Mouse (Mus musculus) ES-E14 (cell line): ENCODE data around the gene Rpl9. TPM values are rescaled to one million over a fixed set of nuclear protein-coding genes. Genes with fewer than 3 reads are reported as not detected.

Source experiments
- DNase-seq: peaks from one replicate; pipeline ENCODE4 v3.0.0-alpha.2; 2013; ENCODE audit warnings: low read depth, low spot score
- H3K27ac ChIP-seq: 2 replicates; pipeline ENCODE4 v1.5.1; 2012; ENCODE audit warnings: low read depth, mild to moderate bottlenecking, low read length, moderate library complexity, mixed read lengths; ENCODE audit not compliant: poor library complexity, insufficient read depth, severe bottlenecking
- H3K36me3 ChIP-seq: 2 replicates; pipeline ENCODE4 v1.6.1; 2012; ENCODE audit warnings: mild to moderate bottlenecking, low read length, moderate library complexity, mixed read lengths; ENCODE audit not compliant: control insufficient read depth, poor library complexity, insufficient read depth, severe bottlenecking
- H3K4me1 ChIP-seq, 2 experiments: fragments of 150-350 bp in 1 of 2; sonication (generic) in 1 of 2; 2 replicates each; pipeline ENCODE4 v1.6.1; 2012; ENCODE audit warnings: low read length in 2 of 2, mild to moderate bottlenecking in 1 of 2, mixed read lengths in 1 of 2; ENCODE audit not compliant: control insufficient read depth in 2 of 2, insufficient read depth in 2 of 2, poor library complexity in 1 of 2
- H3K4me3 ChIP-seq, 2 experiments: fragments of 150-350 bp in 1 of 2; sonication (generic) in 1 of 2; 2 replicates each; pipeline ENCODE4 v1.5.1; 2012; ENCODE audit warnings: low read length in 2 of 2, low read depth in 1 of 2, mild to moderate bottlenecking in 1 of 2, mixed read lengths in 1 of 2; ENCODE audit not compliant: insufficient read depth in 1 of 2, poor library complexity in 1 of 2, severe bottlenecking in 1 of 2
- H3K9ac ChIP-seq: 2 replicates; pipeline ENCODE4 v1.6.1; 2012; ENCODE audit warnings: low read depth, mild to moderate bottlenecking, low read length, mixed read lengths; ENCODE audit not compliant: poor library complexity, insufficient read depth, severe bottlenecking
- H3K9me3 ChIP-seq: fragments of 150-350 bp; sonication (generic); 2 replicates; pipeline ENCODE4 v1.6.1; 2012; ENCODE audit warnings: low read depth, mild to moderate bottlenecking, low read length; ENCODE audit not compliant: control insufficient read depth, insufficient read depth
- CHD2 ChIP-seq: IDR thresholded peaks from 2 replicates; pipeline ENCODE4 v1.6.1; 2014; ENCODE audit warnings: mild to moderate bottlenecking, low read depth, low read length, inconsistent platforms
- HCFC1 ChIP-seq: IDR thresholded peaks from 2 replicates; pipeline ENCODE4 v1.6.1; 2012; ENCODE audit warnings: low read length, inconsistent platforms, borderline replicate concordance; ENCODE audit not compliant: insufficient read depth
- MAFK ChIP-seq: IDR thresholded peaks from 2 replicates; pipeline ENCODE4 v1.6.1; 2014; ENCODE audit warnings: mild to moderate bottlenecking, low read depth, low read length, inconsistent platforms; ENCODE audit not compliant: insufficient read depth
- ZC3H11A ChIP-seq: IDR thresholded peaks from 2 replicates; pipeline ENCODE4 v1.6.1; 2012; ENCODE audit warnings: low read depth, mild to moderate bottlenecking, inconsistent platforms, low read length, borderline replicate concordance
- ZNF384 ChIP-seq: IDR thresholded peaks from 2 replicates; pipeline ENCODE4 v1.6.1; 2012; ENCODE audit warnings: low read depth, low read length, inconsistent platforms
- in situ Hi-C, 2 experiments: fragments of 600-800 bp; cut with MboI; formaldehyde crosslinking; loops; one replicate each; pipeline ENCODE4 v1.15.1; 2025; ENCODE audit warnings: low sequenced_read_pairs in 2 of 2, inconsistent platforms in 1 of 2; ENCODE audit not compliant: unreplicated experiment in 2 of 2
- total RNA-seq: library from RNA; depleted of rRNA; stranded (reverse); fragments of 300-350 nt; gene quantifications from 2 replicates; pipeline ENCODE4 v1.2.3, GENCODE M21; 2012

The Rpl9 gene
- total RNA-seq, 1 experiment: 1,957 TPM

GRCm38 (mm10) chr5:65434471-65435362, 43.5 kb upstream of the Rpl9 start:
- peak overlapping the region; percentile 69 for H3K9ac ChIP-seq
- no peak overlapping the region for H3K27ac ChIP-seq
- DNase-seq: no peak
- H3K4me3 ChIP-seq: peak overlapping the region; percentile 73 to 81
- H3K9me3 ChIP-seq: no peaks in the 10 kb centered on the region
- in situ Hi-C loops: no loop called here
- peaks cover 0 to 3% of the 10 kb centered on the region in 2 experiments; a peak in 1 of 4 replicates for H3K4me1 ChIP-seq
- H3K36me3 ChIP-seq: no peaks in the 10 kb centered on the region
- TF ChIP-seq ZNF384: peak; percentile 54; the same call in 1 of the 2 replicates
- TF ChIP-seq ZC3H11A: no peak
- no peak for TF ChIP-seq HCFC1
- TF ChIP-seq MAFK: no peak

GRCm38 (mm10) chr5:65429441-65429840, 38.2 kb upstream of the Rpl9 start:
- TF ChIP-seq ZNF384 (no peak), ZC3H11A (no peak), CHD2 (no peak), HCFC1 (no peak), MAFK (no peak)
- Histone ChIP-seq H3K4me1 (peaks cover 0 to 5% of the 10 kb centered on the region in 2 experiments; a peak in 1 of 4 replicates), H3K4me3 (no peak overlapping the region), H3K27ac (no peak overlapping the region), H3K9me3 (no peaks in the 10 kb centered on the region), H3K9ac (no peak overlapping the region), H3K36me3 (no peaks in the 10 kb centered on the region; the same call in 1 of the 2 replicates)
- no peak for DNase-seq
- in situ Hi-C loops: no loop called here

GRCm38 (mm10) chr5:65428321-65428720, 37.1 kb upstream of the Rpl9 start:
- Histone ChIP-seq H3K4me3 (0 out of 4 replicates have a peak overlapping the region, but pooled peaks of 1 of the 2 experiments have one; percentile 3), H3K9me3 (no peaks in the 10 kb centered on the region), H3K27ac (peak overlapping the region; percentile 58; the same call in 1 of the 2 replicates), H3K4me1 (peaks cover 0 to 5% of the 10 kb centered on the region in 2 experiments; a peak in 1 of 4 replicates), H3K36me3 (no peaks in the 10 kb centered on the region; the same call in 1 of the 2 replicates), H3K9ac (peak overlapping the region; percentile 53)
- in situ Hi-C loops: no loop called here
- no peak for DNase-seq
- TF ChIP-seq HCFC1: no peak
- TF ChIP-seq MAFK: peak; percentile 84
- TF ChIP-seq ZNF384: no peak
- TF ChIP-seq ZC3H11A: no peak
- TF ChIP-seq CHD2: no peak

DNA sequence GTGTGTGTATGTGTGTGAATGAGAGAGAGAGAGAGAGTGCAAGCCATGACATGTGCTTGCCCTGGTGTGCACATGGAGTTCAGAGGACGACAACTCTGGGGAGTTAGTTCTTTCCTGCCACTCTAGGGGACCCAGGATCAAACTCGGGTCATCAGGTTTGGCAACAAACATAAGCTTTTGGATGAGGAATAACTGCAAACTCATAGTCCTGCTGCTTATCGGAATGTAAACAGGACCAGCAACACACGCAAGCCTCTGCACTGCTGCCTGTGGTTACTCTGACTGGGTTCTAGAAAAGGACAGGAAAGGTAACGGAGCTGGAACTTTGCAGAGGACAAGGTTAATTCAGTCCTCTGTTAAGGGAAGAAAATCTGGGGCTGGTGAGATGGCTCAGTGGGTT, 34.0 kb upstream of the Rpl9 start:
- Histone ChIP-seq H3K9ac (no peak overlapping the region), H3K4me1 (peaks cover 0 to 5% of the 10 kb centered on the region in 2 experiments; a peak in 1 of 4 replicates), H3K9me3 (no peaks in the 10 kb centered on the region), H3K36me3 (peaks cover 3% of the 10 kb centered on the region; the same call in 1 of the 2 replicates), H3K27ac (no peak overlapping the region), H3K4me3 (no peak overlapping the region)
- TF ChIP-seq CHD2: no peak
- no peak for TF ChIP-seq MAFK
- no peak for TF ChIP-seq ZNF384
- no peak for TF ChIP-seq HCFC1
- no peak for TF ChIP-seq ZC3H11A
- in situ Hi-C loops: no loop called here
- no peak for DNase-seq
